Mouse (Mus musculus): ENCODE measurements around the gene Ggta1. TPM values are rescaled to one million over a fixed set of nuclear protein-coding genes. Genes with fewer than 3 reads are reported as not detected.

Ggta1 gene
- polyA plus RNA-seq, 1 experiment, result not detected

DNA sequence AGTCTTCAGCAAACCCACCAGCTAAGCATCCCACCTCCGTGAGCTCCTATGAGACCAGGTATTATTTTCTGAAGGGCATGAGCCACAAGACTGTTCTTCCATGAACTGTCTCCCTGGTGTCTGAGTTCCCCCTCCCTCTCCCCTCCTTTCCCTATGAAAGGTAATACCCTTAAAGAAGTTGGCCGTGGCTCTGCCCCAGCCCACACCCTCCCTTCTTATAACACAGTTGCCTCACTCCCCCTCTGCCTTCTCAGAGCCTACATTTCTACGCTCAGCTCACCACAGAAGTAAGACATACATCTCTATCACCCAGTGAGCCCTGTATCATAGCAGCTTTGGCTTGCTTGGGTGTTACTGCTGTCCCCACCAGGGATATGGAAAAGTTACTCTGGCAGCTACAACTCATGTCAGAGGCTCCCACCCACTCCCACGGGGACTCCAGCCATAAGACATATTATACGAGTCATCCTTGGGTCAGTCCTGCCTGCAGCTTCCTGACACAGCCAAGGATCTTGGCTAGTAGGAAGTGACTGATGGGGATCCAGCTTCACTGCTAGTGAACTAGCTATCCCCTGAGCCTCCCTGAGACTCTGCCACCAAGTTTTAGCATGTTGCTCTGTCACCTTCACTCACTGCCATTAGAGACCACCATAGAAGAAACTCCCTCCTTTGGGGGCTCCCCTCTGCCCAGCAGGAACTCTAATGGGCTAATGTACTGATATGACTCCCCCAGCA is 33.4 kb upstream of the Ggta1 start:
- Histone ChIP-seq H3K4me3 (ENCODE audit: insufficient read depth, low read depth, low read length) (no peak overlapping the region), H3K27ac (ENCODE audit: insufficient read depth, low read depth, low read length) (no peak overlapping the region), H3K4me1 (ENCODE audit: control insufficient read depth, insufficient read depth, low read length) (0 out of 2 replicates have a peak, but pooled peaks cover 3% of the 10 kb centered on the region)
- TF ChIP-seq POLR2A (IDR thresholded peaks at IDR 0.05; ENCODE audit: insufficient read depth, low read depth, low read length) (no peak), CTCF (IDR thresholded peaks at IDR 0.05; ENCODE audit: insufficient read depth, low read depth, low read length) (no peak)
- WGBS, result 89% methylated on average over 5 of the region's 5 CpGs

DNA sequence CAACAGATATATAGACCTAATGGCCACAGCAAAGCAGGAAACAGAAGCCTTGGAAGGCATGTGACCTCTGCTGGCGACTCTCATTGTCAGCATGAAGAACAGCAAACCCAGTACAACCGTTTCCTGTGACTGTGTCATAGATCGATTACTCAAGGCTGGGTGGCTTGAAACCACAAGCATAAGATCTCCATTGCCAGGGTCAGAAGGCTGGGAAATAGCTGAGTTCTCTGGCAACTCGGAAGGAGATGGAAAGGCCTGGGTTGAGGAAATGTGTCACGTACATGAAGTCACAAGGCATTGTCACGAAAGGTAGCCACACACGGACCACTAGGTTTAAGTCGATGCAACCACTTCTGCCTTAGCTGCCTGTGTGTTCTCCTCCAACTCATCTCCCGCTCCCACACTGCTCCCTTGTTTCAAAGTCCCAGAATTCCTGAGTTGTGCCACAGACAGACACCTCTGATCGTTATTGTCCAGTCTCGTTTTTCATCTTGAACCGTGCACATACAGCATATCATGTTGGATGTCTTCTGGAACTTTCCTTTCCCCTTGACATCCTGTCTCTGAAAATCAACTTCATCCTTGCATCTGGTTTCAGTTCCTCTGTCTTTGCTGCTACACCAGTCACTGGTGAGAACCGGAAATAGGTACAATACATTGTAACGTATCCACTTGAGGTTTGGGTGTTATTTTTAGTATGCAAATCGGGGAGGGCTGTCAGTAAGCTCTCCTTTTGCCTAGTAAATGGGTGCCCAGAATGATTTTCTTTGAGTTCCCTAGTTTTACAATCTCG is 32.7 kb upstream of the Ggta1 start:
- TF ChIP-seq POLR2A (IDR thresholded peaks at IDR 0.05; ENCODE audit: insufficient read depth, low read depth, low read length) (no peak), CTCF (IDR thresholded peaks at IDR 0.05; ENCODE audit: insufficient read depth, low read depth, low read length) (no peak)
- no peak overlapping the region for H3K4me3 ChIP-seq (ENCODE audit: insufficient read depth, low read depth, low read length)
- no peak overlapping the region; the same call in 1 of the 2 replicates for H3K27ac ChIP-seq (ENCODE audit: insufficient read depth, low read depth, low read length)
- H3K4me1 ChIP-seq (ENCODE audit: control insufficient read depth, insufficient read depth, low read length), result peaks cover 5% of the 10 kb centered on the region
- WGBS, result 88% methylated on average over 16 of the region's 16 CpGs

DNA sequence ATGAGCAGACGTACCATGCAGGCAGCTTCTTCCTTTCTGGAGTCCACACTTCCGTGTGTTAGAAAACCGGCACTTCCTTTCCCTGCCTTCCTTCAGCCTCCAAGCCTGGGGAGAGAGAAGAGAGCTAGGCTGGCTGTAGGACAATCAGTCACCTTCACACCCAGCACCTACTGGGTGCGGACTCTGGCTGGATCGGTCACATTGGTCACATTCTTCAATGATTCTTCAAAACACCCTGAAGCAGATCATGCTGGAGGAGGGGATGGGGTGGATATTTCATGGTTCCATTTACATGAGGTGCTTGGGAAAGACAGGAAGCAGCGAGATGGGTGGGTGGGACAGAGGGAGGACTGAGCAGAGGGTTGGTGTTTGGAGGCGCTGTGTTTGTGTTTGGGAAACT is 30.5 kb upstream of the Ggta1 start:
- 94% methylated on average over 7 of the region's 7 CpGs for WGBS
- Histone ChIP-seq H3K4me1 (ENCODE audit: control insufficient read depth, insufficient read depth, low read length) (peaks cover 5% of the 10 kb centered on the region), H3K27ac (ENCODE audit: insufficient read depth, low read depth, low read length) (no peak overlapping the region), H3K4me3 (ENCODE audit: insufficient read depth, low read depth, low read length) (no peak overlapping the region)
- TF ChIP-seq CTCF (IDR thresholded peaks at IDR 0.05; ENCODE audit: insufficient read depth, low read depth, low read length) (no peak), POLR2A (IDR thresholded peaks at IDR 0.05; ENCODE audit: insufficient read depth, low read depth, low read length) (no peak)

DNA sequence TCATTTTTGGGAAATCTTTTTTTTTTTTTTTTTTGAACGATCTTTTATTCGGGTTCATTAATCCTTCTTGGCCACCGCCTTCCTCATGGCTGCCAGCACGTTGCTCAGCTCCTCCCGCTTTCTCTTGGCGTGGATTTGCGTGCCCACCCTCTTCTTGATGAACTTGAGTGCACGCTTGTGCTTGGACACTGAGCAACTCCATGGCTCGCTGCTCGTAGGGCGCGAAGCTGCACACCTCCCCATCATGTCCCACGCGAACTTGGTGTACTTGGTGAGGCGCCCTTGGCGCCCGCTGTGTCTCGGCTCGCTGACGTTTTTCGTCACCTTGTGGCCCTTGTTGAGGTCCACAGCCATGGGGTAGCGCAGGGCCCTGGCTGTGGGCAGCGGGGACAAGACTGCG is 28.1 kb upstream of the Ggta1 start:
- 80% methylated on average over 24 of the region's 24 CpGs for WGBS
- TF ChIP-seq POLR2A (IDR thresholded peaks at IDR 0.05; ENCODE audit: insufficient read depth, low read depth, low read length) (no peak), CTCF (IDR thresholded peaks at IDR 0.05; ENCODE audit: insufficient read depth, low read depth, low read length) (no peak)
- Histone ChIP-seq H3K4me1 (ENCODE audit: control insufficient read depth, insufficient read depth, low read length) (peaks cover 5% of the 10 kb centered on the region), H3K27ac (ENCODE audit: insufficient read depth, low read depth, low read length) (no peak overlapping the region), H3K4me3 (ENCODE audit: insufficient read depth, low read depth, low read length) (no peak overlapping the region)

DNA sequence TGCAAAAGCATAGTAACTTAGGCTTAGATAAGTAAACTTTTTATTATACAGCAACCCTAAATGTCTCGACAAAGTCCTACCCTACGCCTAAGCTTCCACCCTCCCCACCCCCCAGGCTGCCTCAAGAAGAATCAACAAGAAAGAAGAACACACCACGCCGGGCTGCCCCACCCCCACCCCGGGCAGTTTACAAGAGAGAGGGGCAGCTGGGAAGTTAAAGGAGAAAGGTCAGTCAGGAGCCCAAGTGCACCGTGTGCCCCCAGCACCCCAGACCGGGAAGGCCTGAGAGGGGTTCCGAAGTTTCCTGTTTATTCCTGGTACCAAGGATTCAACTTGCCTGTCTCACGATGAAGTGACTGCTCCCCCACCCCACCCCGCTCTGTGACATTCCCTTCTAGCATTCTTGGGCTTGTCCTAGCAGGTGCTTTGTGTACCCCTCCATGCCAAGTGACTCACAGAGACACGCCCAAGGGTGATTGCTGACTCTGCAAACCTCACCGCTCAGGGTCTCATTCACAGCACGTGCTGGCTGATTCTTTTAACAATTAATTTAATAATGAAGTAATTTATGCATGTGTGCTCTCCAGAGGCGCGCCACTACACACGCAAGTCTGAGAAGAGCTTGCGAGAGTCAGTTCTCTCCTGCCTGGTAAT is 27.6 kb upstream of the Ggta1 start:
- Histone ChIP-seq H3K27ac (ENCODE audit: insufficient read depth, low read depth, low read length) (no peak overlapping the region), H3K4me1 (ENCODE audit: control insufficient read depth, insufficient read depth, low read length) (peaks cover 5% of the 10 kb centered on the region), H3K4me3 (ENCODE audit: insufficient read depth, low read depth, low read length) (no peak overlapping the region)
- TF ChIP-seq CTCF (IDR thresholded peaks at IDR 0.05; ENCODE audit: insufficient read depth, low read depth, low read length) (no peak), POLR2A (IDR thresholded peaks at IDR 0.05; ENCODE audit: insufficient read depth, low read depth, low read length) (no peak)
- 23% methylated on average over 17 of the region's 17 CpGs for WGBS

DNA sequence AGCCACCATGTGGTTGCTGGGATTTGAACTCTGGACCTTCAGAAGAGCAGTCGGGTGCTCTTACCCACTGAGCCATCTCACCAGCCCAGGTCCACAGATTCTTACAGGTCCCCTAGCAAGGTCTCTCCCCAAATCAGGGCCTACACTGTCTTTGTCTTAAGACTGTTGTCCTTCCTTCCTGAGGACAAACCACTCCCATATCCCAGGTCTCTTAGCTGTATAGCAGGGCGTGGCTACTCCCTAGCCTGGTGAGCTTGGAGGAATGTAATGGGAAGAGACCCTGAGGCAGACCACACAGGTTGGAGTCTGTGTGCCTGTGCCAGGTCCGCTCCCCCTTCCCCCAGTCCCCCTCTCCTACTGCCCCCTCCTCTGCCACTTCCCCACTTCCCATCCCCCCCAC is 24.7 kb upstream of the Ggta1 start:
- H3K27ac ChIP-seq (ENCODE audit: insufficient read depth, low read depth, low read length), result no peak overlapping the region
- 92% methylated on average over 3 of the region's 3 CpGs for WGBS
- H3K4me1 ChIP-seq (ENCODE audit: control insufficient read depth, insufficient read depth, low read length), result peaks cover 5% of the 10 kb centered on the region
- no peak overlapping the region for H3K4me3 ChIP-seq (ENCODE audit: insufficient read depth, low read depth, low read length)
- TF ChIP-seq POLR2A (IDR thresholded peaks at IDR 0.05; ENCODE audit: insufficient read depth, low read depth, low read length) (no peak), CTCF (IDR thresholded peaks at IDR 0.05; ENCODE audit: insufficient read depth, low read depth, low read length) (no peak)

DNA sequence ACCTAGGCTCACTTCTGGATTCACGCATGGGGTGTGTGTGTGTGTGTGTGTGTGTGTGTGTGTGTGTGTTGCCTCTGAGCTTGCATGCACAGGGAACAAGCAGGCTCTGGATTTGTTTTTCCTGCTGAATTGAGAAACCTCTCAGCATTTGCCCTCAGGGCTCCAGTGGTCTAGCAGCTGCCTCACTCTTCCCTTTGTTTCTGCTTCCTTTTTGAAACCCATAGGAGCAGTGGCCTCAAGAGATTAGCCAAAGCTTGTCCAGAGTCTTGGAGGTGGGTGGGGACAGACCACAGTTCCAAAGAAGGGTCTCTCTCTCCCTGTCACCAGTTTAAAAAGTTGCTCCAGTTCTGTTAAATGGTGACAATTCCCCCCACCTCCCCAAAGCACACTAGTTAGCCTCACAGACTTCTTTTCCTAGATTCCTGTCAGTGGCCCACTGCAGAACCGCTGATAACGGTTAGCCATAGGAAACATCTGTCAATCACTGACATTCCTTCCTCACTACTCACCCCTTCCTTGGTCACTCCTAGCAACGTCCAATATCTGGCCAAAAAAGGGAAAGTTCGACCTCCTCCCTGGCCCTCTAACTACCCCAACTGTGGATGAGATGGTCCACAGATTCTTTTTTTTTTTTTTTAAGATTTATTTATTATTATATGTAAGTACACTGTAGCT is 24.1 kb upstream of the Ggta1 start:
- Histone ChIP-seq H3K4me1 (ENCODE audit: control insufficient read depth, insufficient read depth, low read length) (peaks cover 5% of the 10 kb centered on the region), H3K4me3 (ENCODE audit: insufficient read depth, low read depth, low read length) (no peak overlapping the region), H3K27ac (ENCODE audit: insufficient read depth, low read depth, low read length) (no peak overlapping the region)
- WGBS, result 85% methylated on average over 5 of the region's 5 CpGs
- TF ChIP-seq POLR2A (IDR thresholded peaks at IDR 0.05; ENCODE audit: insufficient read depth, low read depth, low read length) (no peak), CTCF (IDR thresholded peaks at IDR 0.05; ENCODE audit: insufficient read depth, low read depth, low read length) (no peak)

DNA sequence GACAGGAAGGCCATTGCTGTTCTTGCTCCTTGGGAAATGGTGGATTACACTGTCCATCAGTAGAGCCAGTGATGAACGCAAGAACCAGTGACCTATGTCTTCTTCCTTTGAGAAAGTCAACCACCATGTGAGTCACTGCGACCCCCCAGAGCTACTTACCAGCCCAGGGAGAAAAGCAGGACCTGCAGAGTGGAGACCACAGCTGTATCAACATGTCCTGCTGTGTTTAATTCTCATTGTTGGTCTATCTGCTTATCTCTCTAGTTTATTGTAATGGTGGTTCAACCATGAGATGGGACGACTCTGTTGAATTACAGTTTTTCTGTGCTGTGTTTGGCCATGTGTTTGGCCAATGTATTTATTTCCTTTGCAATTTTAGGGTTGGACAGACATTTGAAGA is 21.1 kb upstream of the Ggta1 start:
- TF ChIP-seq POLR2A (IDR thresholded peaks at IDR 0.05; ENCODE audit: insufficient read depth, low read depth, low read length), result no peak
- no peak for TF ChIP-seq CTCF (IDR thresholded peaks at IDR 0.05; ENCODE audit: insufficient read depth, low read depth, low read length)
- peaks cover 9% of the 10 kb centered on the region; the same call in 1 of the 2 replicates for H3K4me1 ChIP-seq (ENCODE audit: control insufficient read depth, insufficient read depth, low read length)
- 94% methylated on average over 3 of the region's 3 CpGs for WGBS
- H3K27ac ChIP-seq (ENCODE audit: insufficient read depth, low read depth, low read length), result no peak overlapping the region
- H3K4me3 ChIP-seq (ENCODE audit: insufficient read depth, low read depth, low read length), result no peak overlapping the region
